Mouse (Mus musculus) kidney, embryonic 15.5 days (tissue): ENCODE measurements at regions not wholly inside any gene's neighbourhood (a gene's known extent, or its start where the extent isn't known, plus 50 kb on each side); places are given as distances from the start of the nearest gene placed in this dataset.
"Not testable (repeated sequence)": the region's sequence is repeated elsewhere in the genome, so short reads cannot be mapped to it uniquely, and the experiment has no call there.

Source experiments
- ATAC-seq: fragments of 200-750 bp; cut with Nextera tagmentation; replicated peaks from 2 replicates; pipeline ENCODE4 v1.8.0; 2017; ENCODE audit warnings: moderate TSS enrichment; ENCODE audit not compliant: low FRiP score
- H3K27ac ChIP-seq: fragments of 300-500 bp; sonication (generic); 2 replicates; pipeline ENCODE4 v1.5.1; 2015; ENCODE audit warnings: mild to moderate bottlenecking, inconsistent platforms
- H3K27me3 ChIP-seq: fragments of 300-500 bp; sonication (generic); 2 replicates; pipeline ENCODE4 v1.6.1; 2015; ENCODE audit warnings: inconsistent platforms
- H3K36me3 ChIP-seq: fragments of 300-500 bp; sonication (generic); 2 replicates; pipeline ENCODE4 v1.6.1; 2015; ENCODE audit warnings: inconsistent platforms
- H3K4me1 ChIP-seq: fragments of 300-500 bp; sonication (generic); 2 replicates; pipeline ENCODE4 v1.6.1; 2015; ENCODE audit warnings: inconsistent platforms
- H3K4me2 ChIP-seq: fragments of 300-500 bp; sonication (generic); 2 replicates; pipeline ENCODE4 v1.6.1; 2015; ENCODE audit warnings: moderate library complexity, mild to moderate bottlenecking, inconsistent platforms
- H3K4me3 ChIP-seq: fragments of 300-500 bp; sonication (generic); replicated peaks from 2 replicates; pipeline ENCODE4 v1.5.1; 2015; ENCODE audit warnings: mild to moderate bottlenecking, inconsistent platforms
- H3K9ac ChIP-seq: fragments of 300-500 bp; sonication (generic); 2 replicates; pipeline ENCODE4 v1.6.1; 2015; ENCODE audit warnings: mild to moderate bottlenecking, inconsistent platforms
- H3K9me3 ChIP-seq: fragments of 300-500 bp; sonication (generic); replicated peaks from 2 replicates; pipeline ENCODE4 v1.6.1; 2016; ENCODE audit warnings: inconsistent platforms
- WGBS: fragments of 180-500 bp; shearing (Covaris S2); methylation state at CpG from one replicate; pipeline ENCODE4 v1.1.7; 2015; ENCODE audit warnings: mixed read lengths; 5-methylcytosine and 5-hydroxymethylcytosine counted together

- 24% methylated on average over 1 of the region's 1 CpGs for WGBS
- Histone ChIP-seq H3K4me3 (no peak overlapping the region), H3K27me3 (no peaks in the 10 kb centered on the region), H3K9ac (no peak overlapping the region), H3K4me1 (no peaks in the 10 kb centered on the region), H3K36me3 (no peaks in the 10 kb centered on the region), H3K27ac (no peak overlapping the region), H3K9me3 (no peaks in the 10 kb centered on the region), H3K4me2 (no peak overlapping the region)
- no peak for ATAC-seq
Measured at GRCm38 (mm10) chr14:53830717-53831116, 423.2 kb downstream of the Dad1 start.

- H3K4me3 ChIP-seq: no peak overlapping the region
- no peak overlapping the region for H3K9ac ChIP-seq
- H3K27me3 ChIP-seq: no peaks in the 10 kb centered on the region
- no peak overlapping the region for H3K27ac ChIP-seq
- no peak for ATAC-seq
- no peak overlapping the region for H3K4me2 ChIP-seq
- 92% methylated on average over 4 of the region's 4 CpGs for WGBS
- no peaks in the 10 kb centered on the region for H3K36me3 ChIP-seq
- no peaks in the 10 kb centered on the region for H3K4me1 ChIP-seq
- no peaks in the 10 kb centered on the region for H3K9me3 ChIP-seq
Measured at GRCm38 (mm10) chr14:53826782-53827181, 427.1 kb downstream of the Dad1 start.

GRCm38 (mm10) chr14:53806231-53806630 lies 447.7 kb downstream of the Dad1 start:
- H3K36me3 ChIP-seq: no peaks in the 10 kb centered on the region
- no peaks in the 10 kb centered on the region for H3K4me1 ChIP-seq
- no peaks in the 10 kb centered on the region for H3K9me3 ChIP-seq
- no peak overlapping the region for H3K4me3 ChIP-seq
- 17% methylated on average over 3 of the region's 3 CpGs for WGBS
- H3K4me2 ChIP-seq: no peak overlapping the region
- ATAC-seq: no peak
- 0 out of 2 replicates have a peak, but pooled peaks cover 3% of the 10 kb centered on the region for H3K27me3 ChIP-seq
- H3K27ac ChIP-seq: no peak overlapping the region
- H3K9ac ChIP-seq: no peak overlapping the region

GRCm38 (mm10) chr14:53803698-53804620 lies 449.9 kb downstream of the Dad1 start:
- ATAC-seq: peak; percentile 69
- Histone ChIP-seq H3K27ac (no peak overlapping the region), H3K4me2 (peak overlapping the region; percentile 42), H3K9me3 (no peaks in the 10 kb centered on the region), H3K9ac (no peak overlapping the region), H3K4me1 (no peaks in the 10 kb centered on the region), H3K27me3 (0 out of 2 replicates have a peak, but pooled peaks cover 3% of the 10 kb centered on the region), H3K4me3 (no peak overlapping the region), H3K36me3 (no peaks in the 10 kb centered on the region)
- 25% methylated on average over 17 of the region's 17 CpGs for WGBS

- Histone ChIP-seq H3K9me3 (no peaks in the 10 kb centered on the region), H3K27me3 (0 out of 2 replicates have a peak, but pooled peaks cover 3% of the 10 kb centered on the region), H3K4me3 (no peak overlapping the region), H3K4me2 (no peak overlapping the region), H3K36me3 (no peaks in the 10 kb centered on the region), H3K9ac (no peak overlapping the region), H3K4me1 (no peaks in the 10 kb centered on the region), H3K27ac (no peak overlapping the region)
- WGBS: 78% methylated on average over 3 of the region's 3 CpGs
- no peak for ATAC-seq
Measured at GRCm38 (mm10) chr14:53802547-53802946, 451.4 kb downstream of the Dad1 start.

- no peak for ATAC-seq
- H3K4me2 ChIP-seq: no peak overlapping the region
- WGBS: 81% methylated on average over 11 of the region's 11 CpGs
- no peaks in the 10 kb centered on the region for H3K9me3 ChIP-seq
- H3K4me1 ChIP-seq: no peaks in the 10 kb centered on the region
- H3K4me3 ChIP-seq: no peak overlapping the region
- H3K27ac ChIP-seq: no peak overlapping the region
- no peak overlapping the region for H3K9ac ChIP-seq
- no peaks in the 10 kb centered on the region for H3K36me3 ChIP-seq
- no peaks in the 10 kb centered on the region for H3K27me3 ChIP-seq
Measured at GRCm38 (mm10) chr14:53800508-53801136, 453.3 kb downstream of the Dad1 start.

- H3K4me2 ChIP-seq, H3K27ac ChIP-seq, H3K4me1 ChIP-seq, H3K36me3 ChIP-seq, H3K9me3 ChIP-seq, ATAC-seq, H3K27me3 ChIP-seq, H3K4me3 ChIP-seq, H3K9ac ChIP-seq: not testable (repeated sequence)
- WGBS: 50% methylated on average over 1 of the region's 1 CpGs
Measured at GRCm38 (mm10) chr14:53795160-53795559, 458.7 kb downstream of the Dad1 start.

- Histone ChIP-seq H3K36me3 (no peaks in the 10 kb centered on the region), H3K4me1 (no peaks in the 10 kb centered on the region), H3K4me2 (no peak overlapping the region), H3K9me3 (no peaks in the 10 kb centered on the region), H3K27me3 (no peaks in the 10 kb centered on the region), H3K27ac (no peak overlapping the region), H3K9ac (no peak overlapping the region), H3K4me3 (no peak overlapping the region)
- ATAC-seq: no peak
- 87% methylated on average over 5 of the region's 5 CpGs for WGBS
Measured at GRCm38 (mm10) chr14:53794527-53794926, 459.4 kb downstream of the Dad1 start.

- not testable (repeated sequence) for H3K4me3 ChIP-seq, H3K9me3 ChIP-seq, H3K27me3 ChIP-seq, H3K36me3 ChIP-seq, H3K4me2 ChIP-seq, H3K9ac ChIP-seq, H3K4me1 ChIP-seq, ATAC-seq, H3K27ac ChIP-seq
- 85% methylated on average over 1 of the region's 1 CpGs for WGBS
Measured at GRCm38 (mm10) chr14:53792432-53792831, 461.5 kb downstream of the Dad1 start.

GRCm38 (mm10) chr14:53785547-53785946 lies 468.4 kb downstream of the Dad1 start:
- not testable (repeated sequence) for H3K9ac ChIP-seq, H3K9me3 ChIP-seq, H3K36me3 ChIP-seq, H3K27ac ChIP-seq, H3K4me1 ChIP-seq, H3K4me3 ChIP-seq, ATAC-seq, H3K27me3 ChIP-seq, H3K4me2 ChIP-seq
- 80% methylated on average over 2 of the region's 2 CpGs for WGBS

GRCm38 (mm10) chr14:53777375-53777774 lies 476.5 kb downstream of the Dad1 start:
- Histone ChIP-seq H3K9ac (no peak overlapping the region), H3K36me3 (no peaks in the 10 kb centered on the region), H3K4me2 (no peak overlapping the region), H3K4me1 (no peaks in the 10 kb centered on the region), H3K4me3 (no peak overlapping the region), H3K27me3 (no peaks in the 10 kb centered on the region), H3K9me3 (no peaks in the 10 kb centered on the region), H3K27ac (no peak overlapping the region)
- no peak for ATAC-seq
- 86% methylated on average over 3 of the region's 3 CpGs for WGBS

GRCm38 (mm10) chr14:53776717-53777116 lies 477.2 kb downstream of the Dad1 start:
- not testable (repeated sequence) for H3K27me3 ChIP-seq, H3K4me3 ChIP-seq, H3K27ac ChIP-seq, H3K4me2 ChIP-seq, H3K9me3 ChIP-seq, H3K36me3 ChIP-seq, H3K9ac ChIP-seq, H3K4me1 ChIP-seq, ATAC-seq
- 63% methylated on average over 1 of the region's 1 CpGs for WGBS
